Mouse (Mus musculus) heart, postnatal 0 days (tissue): Measurements from ENCODE around the gene Plk5.

ENCODE experiments used
- CTCF ChIP-seq: IDR thresholded peaks from 2 replicates; pipeline ENCODE4 v1.5.1; 2016; ENCODE audit warnings: antibody characterized with exemption, control low read depth, low read depth
- EP300 ChIP-seq: IDR thresholded peaks from 2 replicates; pipeline ENCODE4 v1.6.1; 2016; ENCODE audit warnings: antibody characterized with exemption, low read depth

GRCm38 (mm10) chr10:80341491-80342304, 14.6 kb upstream of the Plk5 start:
- TF ChIP-seq CTCF (no peak), EP300 (no peak)
